Mouse (Mus musculus) left cerebral cortex, postnatal 4 days (tissue): Measurements from ENCODE around the gene Pepd. TPM values are rescaled to one million over a fixed set of nuclear protein-coding genes. Genes with fewer than 3 reads are reported as not detected.
A peak's percentile ranks its signal among the peaks of the same experiment; 100 is the strongest.

Experiments
- DNase-seq: peaks from one replicate; pipeline ENCODE4 v3.0.0-alpha.2; 2022
- intact Hi-C: fragments of 180-260 bp; cut with DNase I; formaldehyde crosslinking; loops from one replicate; pipeline ENCODE4 v1.15.1; 2025
- total RNA-seq, 2 experiments: library from RNA; stranded (reverse); gene quantifications; 2 replicates each; pipeline ENCODE4 v1.2.3; 2021

The Pepd gene
- total RNA-seq = 10 to 100 TPM; 40.0 to 41.7 TPM

DNA sequence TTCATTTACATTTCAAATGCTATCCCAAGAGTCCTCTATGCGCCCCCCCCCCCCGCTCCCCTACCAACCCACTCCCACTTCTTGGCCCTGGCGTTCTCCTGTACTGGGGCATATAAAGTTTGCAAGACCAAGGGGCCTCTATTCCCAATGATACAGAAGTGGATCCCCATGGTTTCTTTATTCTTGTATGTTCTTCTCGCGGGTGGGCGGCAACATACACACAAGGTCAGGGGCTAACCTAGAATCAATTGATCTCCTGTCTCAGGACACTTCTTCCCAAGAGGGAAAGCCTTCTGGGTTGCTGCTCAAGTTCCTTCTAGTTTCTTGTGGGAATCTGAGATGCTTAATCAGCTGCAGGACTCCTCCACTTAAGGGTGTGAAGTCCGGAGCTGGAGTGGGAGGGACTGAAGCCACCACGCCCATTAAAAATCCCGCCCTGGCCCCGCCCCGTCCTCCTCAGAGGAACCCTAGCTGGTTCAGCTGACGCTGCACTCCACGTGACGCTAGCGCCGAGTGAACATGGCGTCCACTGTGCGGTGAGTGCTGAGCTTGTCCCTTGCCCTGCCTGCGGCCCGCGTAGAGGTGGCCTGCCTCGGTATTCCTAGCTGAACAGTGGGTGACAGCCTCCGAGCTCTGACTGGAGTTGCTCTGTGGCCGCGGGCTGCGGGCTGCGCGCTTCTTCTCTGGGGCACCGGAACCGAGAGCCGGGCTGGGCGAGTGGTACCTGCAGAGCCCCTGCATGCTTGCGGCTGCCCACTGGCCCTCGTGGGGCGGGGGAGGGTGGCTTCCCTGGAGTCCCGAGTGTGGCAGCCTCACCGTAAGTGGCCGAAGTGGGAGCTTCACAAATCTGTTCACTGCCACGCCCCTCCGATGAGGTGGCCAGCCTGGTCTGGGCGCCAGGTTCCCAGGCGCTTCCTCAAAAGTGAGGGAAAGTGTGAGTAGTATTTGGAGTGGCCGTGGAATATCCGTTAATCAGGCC, at the start of gene Pepd:
Gene Pepd (plus strand): TSS at position 461 of the 979 bp plus-strand sequence.
- peak; percentile 91 for DNase-seq
- intact Hi-C loops = no loop called here

DNA sequence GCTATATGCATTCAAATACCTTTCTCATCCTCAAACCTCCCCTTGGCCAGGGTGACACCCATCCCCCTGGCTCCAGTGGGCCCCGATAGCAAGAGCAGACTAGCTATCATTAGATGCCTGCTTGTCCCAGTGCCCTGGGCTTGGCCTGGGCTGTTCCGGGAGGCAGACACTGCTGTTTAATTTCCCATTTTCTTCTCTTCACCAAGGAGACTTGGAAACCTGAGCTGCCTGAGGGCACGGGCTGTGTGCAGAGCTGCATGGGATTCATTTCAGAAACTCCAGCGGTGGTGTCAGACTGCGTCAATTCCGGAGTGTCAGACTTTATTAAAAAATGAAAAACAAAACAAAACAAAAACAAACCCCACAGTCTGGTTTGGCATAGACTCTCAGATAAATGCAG, 44.9 kb upstream of the Pepd start:
- intact Hi-C loops = no loop called here
- no peak for DNase-seq

DNA sequence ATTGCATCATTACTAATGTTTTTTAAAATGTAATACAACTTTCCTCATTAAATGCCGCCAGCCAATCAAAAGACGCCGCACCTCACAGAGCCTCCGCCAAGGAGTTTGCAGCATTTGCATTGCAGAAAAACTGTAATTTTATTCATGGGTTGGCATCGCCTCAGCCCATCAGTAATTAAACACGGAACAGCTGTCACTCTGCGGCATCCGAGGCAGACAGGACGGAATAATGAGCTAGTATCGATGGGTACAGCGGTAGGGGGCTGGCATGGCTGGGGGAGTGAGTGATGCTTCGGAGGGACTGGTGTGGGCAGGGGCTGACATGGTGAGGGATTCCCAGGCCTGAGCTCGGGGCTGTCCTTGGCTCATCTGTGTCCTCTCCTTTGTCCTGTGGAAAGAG, 42.5 kb upstream of the Pepd start:
- peak; percentile 62 for DNase-seq
- intact Hi-C loops = no loop called here

DNA sequence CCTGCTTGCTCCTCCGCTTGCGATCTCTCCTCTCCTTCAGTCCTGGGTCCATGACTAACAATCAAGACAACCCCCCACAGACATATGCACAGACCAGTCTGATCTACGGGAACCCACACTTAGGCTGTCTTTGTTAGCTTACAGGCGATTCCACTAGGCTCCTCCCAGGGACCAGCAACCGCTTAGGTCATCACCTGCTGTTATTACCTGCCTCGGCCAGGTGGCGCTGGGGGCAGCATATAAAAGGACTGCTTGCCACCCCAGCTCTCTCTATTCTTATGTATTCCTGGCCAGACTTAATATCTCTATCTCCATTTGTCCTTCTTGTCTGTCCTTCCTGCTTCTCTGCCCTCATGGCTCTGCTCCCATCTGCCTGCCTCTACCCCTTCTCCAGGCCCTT, 35.4 kb upstream of the Pepd start:
- no peak for DNase-seq
- intact Hi-C loops = no loop called here

DNA sequence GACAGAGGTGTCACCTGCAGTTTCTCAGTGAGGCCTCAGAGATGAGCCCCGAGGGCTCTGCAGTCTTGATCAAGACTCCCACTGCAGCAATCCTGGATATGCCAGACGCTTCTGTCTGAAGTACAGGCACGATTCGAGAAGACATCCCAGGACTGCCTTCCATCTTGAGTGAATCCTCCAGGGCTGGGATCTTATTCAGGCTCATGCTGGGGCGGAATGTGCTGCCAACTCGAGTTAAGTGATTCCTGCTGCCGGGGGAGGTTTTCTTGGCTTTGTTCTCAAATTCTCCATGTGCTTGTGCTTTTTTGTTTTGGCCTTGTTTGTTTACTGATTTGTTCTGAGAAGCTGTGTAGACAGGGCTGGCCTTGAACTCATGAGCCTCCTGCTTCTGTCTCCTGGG, 34.4 kb upstream of the Pepd start:
- intact Hi-C loops = no loop called here
- peak; percentile 29 for DNase-seq

DNA sequence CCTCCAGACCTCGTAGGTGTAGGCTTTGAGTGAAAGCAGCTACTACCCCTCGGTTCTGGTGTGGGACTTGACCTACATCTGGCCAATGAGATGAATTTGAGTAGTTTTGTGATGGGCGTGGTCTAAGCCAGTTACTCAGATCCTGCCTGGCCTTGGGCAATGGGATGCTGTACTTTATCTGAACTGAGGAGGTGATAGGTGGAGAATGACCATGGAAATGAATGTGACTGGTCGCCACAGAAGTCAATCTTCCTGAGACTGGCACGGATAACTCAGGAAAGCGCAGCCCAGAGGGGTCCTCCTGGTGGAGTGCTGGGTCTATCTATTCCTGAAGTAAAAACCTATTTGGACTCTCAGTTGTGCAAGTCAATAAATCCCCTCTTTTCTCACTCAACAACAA, 23.7 kb upstream of the Pepd start:
- intact Hi-C loops = no loop called here
- DNase-seq = no peak

DNA sequence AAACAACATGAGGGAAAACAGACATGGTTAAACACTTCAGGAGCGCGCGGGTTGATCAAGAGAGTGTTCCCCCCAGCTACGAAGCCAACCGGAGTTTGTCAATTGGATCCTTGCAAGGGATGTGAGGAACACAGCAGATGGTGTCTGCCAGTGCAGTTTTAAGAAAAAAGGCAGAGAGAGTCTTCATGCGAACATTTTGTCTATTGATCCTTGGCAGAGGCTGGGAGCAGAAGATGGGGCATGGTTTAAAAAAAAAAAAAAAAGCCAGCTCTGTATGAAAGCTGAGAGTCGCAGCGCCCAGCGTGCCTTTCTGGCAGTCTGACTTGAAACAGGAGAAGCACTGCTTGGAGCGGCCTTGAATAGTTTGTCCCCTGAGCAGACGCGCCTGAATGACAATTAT, 23.3 kb upstream of the Pepd start:
- intact Hi-C loops = no loop called here
- peak; percentile 13 for DNase-seq

DNA sequence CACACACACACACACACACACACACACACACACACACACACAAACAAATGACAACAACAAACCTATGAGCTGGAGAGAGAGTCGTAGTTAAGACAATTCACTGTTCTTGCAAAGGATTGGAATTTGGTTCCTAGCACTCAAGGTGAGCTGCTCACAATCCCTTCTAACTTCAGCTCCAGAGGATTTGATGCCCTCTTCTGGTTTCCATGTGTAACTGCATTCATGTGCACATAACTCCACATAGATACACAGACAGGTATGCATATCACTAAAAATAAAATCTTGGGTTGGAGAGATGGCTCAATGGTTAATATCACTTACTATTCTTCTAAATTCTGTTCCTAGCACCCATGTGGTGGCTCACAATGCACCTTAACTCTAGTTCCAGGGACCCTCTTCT, 19.3 kb upstream of the Pepd start:
- DNase-seq = no peak
- intact Hi-C loops = no loop called here

DNA sequence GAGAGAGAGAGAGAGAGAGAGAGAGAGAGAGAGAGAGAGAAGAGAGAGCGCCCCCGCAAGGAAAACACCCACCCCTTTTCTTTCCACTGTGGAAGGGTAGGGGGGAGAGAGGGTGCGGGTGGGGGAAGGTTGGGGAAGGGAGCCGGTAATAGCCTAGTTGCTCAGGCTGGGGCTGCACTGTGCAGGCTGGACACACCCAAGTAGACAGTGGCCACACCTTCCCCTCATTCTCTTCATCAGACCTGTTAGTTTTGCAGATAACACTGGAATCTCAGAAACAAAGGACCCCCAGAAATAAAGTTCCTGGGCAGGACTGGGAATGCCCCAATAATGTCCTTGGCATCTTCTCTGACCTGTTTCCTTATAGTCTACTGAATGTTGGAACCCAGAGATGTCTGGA, 15.7 kb upstream of the Pepd start:
- no peak for DNase-seq
- intact Hi-C loops = no loop called here

DNA sequence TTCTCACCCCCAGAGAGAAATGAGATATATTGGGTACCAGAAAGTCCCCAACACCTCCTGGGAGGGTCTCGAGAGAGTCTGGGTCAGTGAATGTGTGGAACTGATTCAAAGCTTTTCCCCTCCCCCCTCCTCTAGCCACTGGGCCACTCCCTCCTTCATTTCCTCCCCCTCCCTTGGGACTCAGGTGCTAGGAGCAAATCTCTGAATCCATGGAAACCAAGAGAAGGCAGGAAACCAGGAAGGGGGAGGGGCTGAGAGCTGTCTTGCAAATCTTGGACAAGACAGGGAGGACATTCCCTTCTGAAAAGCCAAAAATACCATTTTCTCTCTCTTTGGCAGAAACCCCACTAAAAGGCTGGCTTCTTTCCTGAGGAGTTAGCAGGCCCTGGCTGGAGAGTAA, 15.1 kb upstream of the Pepd start:
- DNase-seq = no peak
- intact Hi-C loops = no loop called here

DNA sequence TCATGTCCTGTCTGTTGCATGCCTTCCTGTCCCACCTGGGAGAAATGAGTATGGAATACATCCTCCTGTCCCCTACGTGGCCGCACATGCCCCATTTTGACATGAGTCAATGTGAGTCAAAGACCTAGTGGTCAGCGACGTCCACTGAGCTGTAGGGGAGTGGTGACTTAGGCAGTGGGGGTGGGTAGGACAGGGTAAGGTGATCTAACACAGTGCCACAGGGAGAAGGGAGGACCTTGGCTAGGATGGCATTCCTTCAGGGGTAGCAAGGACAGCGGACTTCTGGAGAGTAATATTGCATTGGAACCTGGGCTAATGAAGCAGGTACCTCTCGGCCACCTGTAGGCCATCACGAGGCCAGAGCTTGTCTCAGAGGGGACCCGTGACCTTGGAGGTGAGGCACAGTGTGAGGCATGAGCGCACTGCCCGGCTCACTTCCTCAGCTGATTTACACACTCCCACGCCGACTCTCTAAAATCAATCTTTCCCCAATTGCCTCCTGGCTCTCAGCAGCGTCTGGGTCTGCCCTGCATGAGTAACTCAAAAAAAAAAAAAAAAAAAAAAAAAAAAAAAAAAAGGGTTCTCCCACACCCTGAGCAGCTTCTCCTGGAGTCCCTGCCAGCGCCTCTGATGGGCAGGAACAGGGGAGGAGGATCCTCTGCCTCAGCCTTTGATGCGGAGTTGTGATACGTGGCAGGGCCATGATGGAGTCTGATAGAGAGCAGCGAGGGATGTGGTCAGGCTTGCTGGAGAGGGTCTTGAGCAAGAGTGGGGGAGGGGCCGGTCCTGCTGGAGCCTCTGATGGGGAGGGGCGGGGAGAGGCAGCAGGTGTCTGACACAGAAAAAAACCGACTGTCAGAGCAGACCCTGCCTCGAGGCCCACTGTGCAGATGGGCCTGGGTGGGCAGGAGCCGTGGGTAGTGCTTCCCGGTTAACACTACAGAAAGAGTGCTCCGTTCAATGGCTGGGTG, 1.8 kb upstream of the Pepd start:
- intact Hi-C loops = no loop called here
- DNase-seq = peak; percentile 51

DNA sequence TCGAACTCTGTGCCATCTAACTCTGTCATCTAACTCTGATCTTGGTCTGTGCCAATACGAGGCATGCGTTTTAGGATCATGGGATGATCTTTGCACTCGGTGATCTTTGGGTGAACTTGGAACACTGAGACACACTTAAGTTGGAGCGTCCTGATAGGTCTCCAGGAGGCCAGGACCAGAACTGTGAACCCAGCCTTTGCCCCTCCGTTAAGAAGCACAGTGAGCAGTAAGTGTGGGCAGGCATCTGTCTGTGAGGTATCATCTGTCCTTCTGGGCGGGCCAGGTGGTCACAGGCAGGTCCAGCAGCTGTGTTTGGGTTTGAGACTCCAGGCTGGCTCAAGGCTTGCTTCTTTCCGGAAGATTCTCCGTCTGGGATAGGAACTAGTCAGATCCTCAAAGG, 1.8 kb downstream of the Pepd start:
- DNase-seq = no peak
- intact Hi-C loops = no loop called here

DNA sequence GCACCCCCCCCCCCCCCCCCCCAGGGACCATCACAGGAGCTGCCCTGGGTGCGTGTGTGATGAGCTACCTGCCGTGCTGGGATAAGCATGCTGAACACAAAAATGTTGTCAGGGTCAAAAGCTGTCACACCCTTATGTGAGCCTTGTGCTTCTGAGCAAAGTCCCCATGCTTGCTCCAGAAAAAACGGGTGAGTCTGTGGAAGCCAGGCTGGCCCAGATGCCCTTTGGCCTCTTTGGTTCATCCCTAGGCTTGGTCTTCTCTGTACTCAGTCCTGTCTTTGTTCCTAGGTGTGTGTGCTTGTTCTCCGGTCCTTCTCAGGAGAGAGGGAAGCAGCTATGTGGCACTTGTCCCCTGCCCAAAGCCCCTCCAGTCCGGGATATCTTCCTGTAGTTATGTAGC, 3.4 kb downstream of the Pepd start:
- DNase-seq = no peak
- intact Hi-C loops = no loop called here

DNA sequence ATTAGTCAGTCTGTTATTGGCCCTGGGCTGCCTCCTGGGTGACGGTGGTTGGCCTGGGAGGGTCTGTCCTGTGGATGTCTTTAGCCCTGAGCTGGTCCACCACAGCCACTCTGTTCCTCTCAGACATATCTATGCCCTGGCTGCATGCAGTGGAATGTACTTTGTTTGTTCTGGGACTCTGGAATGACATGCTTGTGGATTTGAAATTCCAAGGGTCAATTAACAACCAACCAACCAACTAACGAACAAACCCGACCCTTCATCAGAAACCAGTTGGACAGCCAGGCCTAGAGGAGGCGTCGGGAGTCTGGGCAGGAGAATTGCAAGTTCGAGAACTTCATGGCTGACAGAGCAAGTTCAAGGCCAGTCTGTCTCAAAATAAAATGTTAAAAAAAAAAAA, 5.4 kb downstream of the Pepd start:
- intact Hi-C loops = no loop called here

DNA sequence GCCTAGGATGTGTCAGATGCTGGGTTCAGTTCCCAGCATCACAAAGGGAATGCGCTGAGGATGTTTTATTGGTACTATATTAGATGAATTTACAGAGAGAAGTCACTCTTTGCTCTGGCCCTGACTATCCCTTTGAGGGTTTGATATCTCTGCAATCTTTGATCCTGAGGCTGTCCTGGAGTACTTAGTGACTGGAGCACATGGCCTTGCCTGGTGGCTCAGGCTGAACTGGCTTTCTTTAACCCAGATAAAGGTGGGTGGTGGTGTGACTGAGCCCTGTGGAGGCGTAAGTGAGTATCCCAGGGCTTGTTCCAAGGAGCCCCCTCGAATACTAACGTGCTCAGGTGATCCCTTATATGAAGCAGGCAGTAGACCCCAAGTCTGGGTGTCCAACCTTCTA, 5.8 kb downstream of the Pepd start:
- no peak for DNase-seq
- intact Hi-C loops = no loop called here

More for the DNA sequence above, 5.4 kb downstream of the Pepd start:
- DNase-seq = no peak

DNA sequence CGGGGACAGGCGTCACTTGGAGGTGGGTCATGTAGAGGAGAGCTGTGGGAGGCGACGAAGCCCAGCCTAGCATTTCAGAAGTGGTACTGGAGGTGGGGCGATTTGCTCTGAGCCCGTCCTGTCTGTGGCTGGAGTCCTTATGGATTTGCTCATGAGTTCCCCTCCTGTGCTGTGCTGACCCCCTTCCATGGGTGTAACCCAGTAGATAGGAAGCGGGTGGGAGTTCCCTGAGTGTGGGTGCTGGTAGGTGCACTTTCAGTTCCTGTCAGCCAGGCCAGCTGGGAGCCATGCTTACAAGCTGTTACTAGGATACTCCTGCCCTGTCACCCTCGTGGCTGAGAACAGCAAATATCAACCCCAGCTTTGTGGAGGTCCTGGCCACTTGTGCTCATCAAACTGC, 6.2 kb downstream of the Pepd start:
- intact Hi-C loops = no loop called here
- DNase-seq = no peak

DNA sequence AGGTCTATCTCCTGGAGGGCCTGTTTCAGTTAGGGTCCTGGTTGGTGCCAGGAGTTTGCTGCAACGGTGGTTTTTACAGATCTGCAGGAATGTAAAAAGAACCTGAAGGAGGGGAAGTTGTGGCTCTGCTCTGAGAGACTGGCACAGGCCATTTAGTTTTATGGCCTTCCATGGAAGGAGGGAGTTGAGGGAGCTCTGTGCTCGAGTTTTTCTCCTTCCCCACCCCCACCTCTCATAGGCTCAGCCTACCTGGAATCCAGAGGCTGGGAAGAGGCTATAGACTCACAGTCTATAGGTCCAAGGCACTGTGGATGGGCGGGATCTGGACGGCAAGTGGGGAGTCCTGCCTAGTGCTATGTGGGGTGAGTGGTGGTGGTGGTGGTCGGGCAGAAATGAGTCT, 6.9 kb downstream of the Pepd start:
- intact Hi-C loops = no loop called here
- no peak for DNase-seq

DNA sequence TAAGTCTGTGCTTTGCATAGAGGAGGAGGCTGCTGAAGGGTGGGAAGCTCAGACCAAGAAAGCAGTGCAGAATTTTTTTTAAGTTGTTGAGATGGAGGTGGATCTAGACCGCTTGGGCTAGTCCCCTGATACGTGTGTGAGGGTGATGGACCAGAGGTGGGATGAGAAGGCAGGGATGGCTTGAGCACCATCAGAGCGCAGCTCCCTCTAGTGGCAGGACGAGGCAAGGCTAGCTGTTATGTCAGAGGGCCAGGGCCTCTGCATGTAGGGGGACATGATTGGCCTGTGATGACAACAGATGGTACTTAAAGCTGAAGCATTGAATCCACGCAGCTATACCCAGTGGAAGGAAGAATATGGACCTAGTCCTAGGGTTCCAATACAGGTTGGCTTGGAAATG, 7.6 kb downstream of the Pepd start:
- intact Hi-C loops = no loop called here
- DNase-seq = peak; percentile 32

DNA sequence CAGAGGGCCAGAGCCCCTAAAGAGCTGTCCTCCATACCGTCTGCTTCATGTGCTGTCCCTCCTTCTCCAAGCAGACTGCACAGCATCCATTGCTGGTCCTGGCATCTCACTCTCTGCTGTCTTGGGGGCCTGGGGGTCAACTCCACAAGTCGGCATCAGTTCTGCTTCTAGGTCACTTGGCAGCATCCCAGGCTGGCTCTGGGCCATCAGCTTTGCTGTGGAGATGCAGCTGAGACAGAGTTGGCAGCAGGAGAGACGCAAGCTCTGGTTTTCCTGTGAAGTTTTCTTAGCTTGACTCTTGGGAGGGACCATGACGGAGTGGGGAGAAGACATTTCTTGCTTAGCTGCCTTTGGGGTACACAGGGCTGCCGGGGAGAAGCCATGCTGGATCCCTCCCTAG, 13.0 kb downstream of the Pepd start:
- intact Hi-C loops = no loop called here
- DNase-seq = peak; percentile 85

DNA sequence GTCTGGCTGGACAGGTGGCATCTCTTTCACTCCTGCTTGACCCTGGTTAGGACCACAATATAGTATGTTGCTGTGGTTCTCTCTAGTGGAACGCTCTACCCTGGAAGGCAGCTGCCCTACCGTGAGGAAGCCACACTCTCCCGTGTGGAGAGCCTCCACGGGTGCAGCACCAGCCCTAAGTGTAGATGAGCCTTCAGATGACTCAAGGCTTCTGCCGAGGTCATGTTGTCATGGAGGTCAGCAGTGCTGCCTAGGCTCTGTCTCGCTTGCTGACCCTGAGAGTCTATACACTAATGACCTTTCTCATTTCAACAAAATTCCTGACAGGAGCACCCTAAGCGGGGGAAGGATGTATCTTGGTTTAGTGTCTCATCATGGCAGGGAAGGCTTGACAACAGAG, 13.8 kb downstream of the Pepd start:
- intact Hi-C loops = no loop called here
- DNase-seq = no peak

DNA sequence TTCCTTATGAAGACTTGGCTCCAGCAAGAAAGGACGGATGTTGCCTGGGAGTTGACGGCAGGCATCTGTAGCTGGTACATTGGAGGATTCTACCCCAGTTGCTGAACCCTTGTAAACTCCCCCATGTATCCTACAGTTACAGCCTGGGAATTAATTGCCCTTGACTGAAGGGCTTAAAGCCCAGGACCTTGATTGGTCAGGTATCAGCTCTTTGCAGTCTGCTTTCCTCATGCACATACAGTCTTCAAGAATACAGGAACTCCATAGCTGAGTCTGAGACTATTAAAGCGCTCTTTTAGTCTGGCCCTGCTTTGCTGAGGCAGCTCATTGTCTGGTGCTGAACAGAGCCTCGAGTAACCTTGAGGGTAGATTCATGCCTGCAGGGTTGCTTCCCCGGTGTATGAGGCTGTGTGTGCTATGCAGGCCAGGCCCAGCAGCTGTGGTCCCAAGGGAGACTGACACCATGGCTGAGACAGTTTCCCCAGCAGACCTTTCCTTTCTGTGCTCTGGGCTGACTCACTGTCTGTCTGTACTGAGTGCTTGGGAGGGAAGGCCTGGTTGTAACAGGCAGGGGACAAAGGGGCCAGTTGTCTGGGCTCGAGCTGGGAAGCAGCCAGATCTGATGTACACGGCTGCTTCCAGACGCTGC, 17.6 kb downstream of the Pepd start:
- intact Hi-C loops = no loop called here
- DNase-seq = no peak
